Mouse (Mus musculus) adrenal gland, postnatal 4 days (tissue): Measurements from ENCODE around the gene Gucy2g. TPM values are rescaled to one million over a fixed set of nuclear protein-coding genes. Genes with fewer than 3 reads are reported as not detected.
A peak's percentile ranks its signal among the peaks of the same experiment; 100 is the strongest.
"Not testable (repeated sequence)": the region's sequence is repeated elsewhere in the genome, so short reads cannot be mapped to it uniquely, and the experiment has no call there.

ENCODE experiments used
- DNase-seq, 2 experiments: peaks; one replicate each; pipeline ENCODE4 v3.0.0; 2021 to 2022; ENCODE audit warnings: low spot score in 2 of 2, mixed read lengths in 2 of 2
- total RNA-seq, 2 experiments: library from RNA; stranded (reverse); gene quantifications; 2 replicates each; pipeline ENCODE4 v1.2.3; 2021

Gene Gucy2g
- total RNA-seq, 2 experiments from 2014 or later: 0.08 TPM; not detected in 1

DNA sequence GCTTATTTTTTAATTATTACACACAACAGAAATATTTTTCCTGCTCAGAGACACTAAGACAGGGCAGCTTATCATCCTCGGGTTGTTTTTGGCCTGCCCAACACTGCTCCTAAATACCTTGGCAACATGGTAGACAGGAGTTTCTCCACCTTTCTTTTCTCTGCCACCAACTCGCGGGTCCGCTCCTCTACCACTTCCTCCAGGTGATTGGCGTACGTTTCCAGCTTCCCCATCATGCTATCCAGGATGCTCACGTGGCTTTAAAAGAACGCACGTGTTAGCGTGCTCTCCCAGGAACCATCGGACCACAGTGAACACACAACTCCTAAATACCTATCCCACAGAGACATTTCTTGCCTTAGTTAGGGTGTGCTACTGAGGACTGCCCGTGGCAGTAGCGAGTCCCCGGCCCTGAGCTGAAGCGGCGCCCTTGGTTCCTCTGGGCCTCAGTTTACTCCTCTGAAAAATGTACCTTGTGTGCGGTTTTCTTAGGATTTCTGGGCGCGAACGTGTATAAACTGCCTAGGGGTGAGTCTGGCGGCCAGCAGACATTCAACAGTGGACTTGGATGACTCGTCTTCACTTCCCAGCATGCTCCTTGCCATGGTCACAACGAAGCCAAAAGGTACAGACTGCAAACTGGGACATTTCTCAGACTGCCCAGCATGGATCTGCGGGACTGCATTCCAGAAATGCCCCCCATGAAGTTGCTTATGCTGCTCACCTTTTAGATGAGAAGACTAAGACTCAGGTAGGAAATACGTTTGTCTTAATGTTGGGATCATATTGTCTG is 33.1 kb downstream of the Gucy2g start:
- DNase-seq: no peak

DNA sequence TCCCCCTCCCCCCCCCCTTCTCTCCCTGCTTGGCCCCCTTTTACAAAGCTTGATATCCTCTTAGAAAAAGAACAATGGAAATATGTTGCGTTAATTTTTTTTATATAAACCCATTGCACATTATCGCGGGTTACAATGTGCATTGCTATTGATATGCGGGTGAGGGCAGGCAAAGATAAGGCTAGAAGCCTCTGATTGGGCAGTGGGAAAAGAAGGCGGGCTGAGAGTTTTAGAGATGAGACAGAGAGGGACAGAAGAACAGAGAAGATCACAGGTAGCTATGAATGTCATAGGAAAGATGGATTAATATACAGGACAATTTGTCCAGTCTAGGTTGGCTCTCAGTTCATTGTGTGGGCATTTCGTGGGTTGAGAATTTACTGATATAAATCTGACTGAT is 33.8 kb downstream of the Gucy2g start:
- DNase-seq: no peak

DNA sequence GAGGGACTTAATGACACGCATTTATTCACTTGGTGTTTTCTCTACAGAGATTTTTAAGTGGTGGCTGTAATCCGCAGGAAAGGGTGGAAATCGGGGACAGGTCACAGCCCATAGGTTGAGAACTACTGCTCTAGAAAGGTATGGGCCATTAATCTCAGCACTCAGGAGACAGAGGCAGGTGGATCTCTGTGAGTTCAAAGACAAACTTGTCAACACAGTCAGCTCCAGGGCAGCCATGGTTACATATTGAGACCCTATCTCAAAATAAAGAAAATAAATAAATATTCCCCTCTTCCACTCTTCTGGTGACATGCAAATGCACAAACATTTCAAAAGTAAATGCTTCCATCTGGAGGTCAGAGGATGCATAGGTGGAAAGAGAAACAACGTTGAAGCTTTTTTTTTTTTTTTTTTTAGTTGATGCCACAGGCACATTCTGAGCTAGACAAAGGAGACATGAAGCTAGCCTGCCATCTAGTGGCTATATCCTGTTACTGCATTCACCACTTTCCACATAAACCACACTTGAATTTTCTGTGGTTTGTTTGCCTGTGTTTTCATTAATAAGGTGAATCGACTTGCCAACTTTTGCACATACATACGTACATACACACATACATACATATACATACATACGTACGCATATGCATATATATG is 34.4 kb downstream of the Gucy2g start:
- DNase-seq: no peak

DNA sequence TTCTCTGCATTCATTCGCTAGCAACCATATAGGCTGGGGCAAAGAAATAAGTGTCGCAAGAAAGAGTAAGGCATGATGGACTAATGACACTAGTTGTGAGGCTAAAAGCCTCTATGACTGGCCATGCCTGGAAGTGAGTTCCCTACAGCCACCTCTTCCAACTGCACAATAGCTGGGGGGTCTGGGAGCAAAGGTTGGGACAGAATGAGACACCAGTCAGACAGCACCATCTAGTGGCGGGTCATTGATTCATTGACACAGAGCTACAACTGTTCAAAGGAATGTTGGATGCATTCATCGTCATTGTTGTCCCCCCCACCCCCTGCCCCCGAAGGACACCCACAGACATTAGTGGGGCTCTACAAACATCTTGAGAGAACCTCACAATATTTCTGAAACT is 42.7 kb downstream of the Gucy2g start:
- DNase-seq: peak; percentile 15 to 44

DNA sequence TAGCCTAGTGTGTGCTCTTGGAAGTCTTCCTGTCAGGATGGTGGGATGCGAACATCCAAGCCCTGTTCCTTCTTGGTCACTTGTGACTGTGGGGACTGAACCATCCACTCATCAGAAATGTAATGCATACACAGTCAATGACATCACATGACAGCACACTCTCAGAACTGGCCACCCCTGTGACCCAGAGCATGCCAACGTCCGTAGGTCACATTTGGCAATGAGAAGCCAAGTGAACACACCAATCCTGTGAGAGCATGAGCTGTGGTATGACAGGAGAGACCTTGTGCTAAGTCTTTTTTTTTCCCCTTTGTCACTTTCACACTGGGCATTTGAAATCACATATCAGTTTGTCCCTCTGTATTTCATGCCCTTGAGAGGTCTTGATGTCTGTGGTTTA is 45.5 kb downstream of the Gucy2g start:
- no peak for DNase-seq

DNA sequence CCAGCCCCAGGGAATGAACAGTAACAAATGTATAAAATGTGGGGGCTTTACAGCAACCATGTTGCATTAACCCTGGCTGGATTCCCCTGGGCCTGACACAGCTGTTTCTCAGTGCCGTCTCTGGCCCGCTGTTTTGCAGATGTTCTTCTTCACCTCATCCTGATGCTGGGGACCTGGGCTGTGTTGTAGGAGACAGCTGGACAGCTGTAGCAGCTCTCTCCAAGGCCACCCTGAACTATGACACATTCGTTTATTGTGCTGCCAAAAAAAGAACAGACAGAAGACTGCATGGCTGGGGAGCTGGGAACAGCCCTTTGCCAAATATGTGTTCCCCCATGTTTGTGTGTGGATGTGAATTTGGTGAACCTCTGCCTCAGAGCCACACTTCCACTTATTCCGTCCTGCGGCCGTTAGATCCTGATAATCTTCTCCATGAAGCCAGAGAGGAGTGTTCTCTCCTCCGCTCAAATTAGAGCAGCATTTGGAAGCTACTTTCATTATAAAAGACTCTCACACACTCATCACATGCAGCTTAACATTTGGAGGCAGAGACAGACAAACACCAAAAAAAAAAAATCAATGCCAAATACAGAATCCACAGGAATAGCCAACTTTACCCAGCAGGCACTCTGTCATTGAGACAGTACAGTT is 46.4 kb downstream of the Gucy2g start:
- peak in 1 of 2 experiments; percentile 34 for DNase-seq

DNA sequence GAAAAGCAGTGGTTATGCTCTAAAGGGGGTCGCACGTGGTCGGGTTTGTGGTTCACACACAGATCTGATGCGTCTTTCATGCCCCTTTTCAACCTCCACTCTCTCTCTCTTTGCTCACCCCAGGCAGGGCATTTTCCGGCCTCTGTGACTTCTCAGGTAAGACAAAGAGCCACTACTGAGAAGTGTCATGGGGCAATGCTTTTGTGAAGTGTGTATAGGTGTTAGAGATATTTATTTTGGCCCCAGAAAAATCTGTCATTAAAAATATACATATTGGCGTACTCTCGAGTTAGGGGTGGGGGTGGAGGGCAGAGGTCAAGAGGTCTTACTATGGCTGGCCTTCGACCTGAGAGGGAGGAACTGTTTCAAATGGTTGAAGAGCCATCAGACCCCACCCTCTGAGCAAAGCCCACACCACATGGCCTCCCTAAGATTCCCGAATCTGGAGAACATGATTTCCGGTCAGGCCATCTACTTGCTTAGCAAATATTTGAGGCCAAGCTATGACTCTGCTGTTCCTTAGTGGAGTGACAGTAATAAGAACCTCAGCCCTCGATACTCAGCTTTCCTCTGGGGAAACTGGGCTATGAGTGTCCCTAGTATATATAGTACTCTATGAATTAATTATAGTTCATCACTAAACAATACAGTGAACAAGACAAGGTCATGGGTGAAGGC is 47.2 kb downstream of the Gucy2g start:
- no peak for DNase-seq

DNA sequence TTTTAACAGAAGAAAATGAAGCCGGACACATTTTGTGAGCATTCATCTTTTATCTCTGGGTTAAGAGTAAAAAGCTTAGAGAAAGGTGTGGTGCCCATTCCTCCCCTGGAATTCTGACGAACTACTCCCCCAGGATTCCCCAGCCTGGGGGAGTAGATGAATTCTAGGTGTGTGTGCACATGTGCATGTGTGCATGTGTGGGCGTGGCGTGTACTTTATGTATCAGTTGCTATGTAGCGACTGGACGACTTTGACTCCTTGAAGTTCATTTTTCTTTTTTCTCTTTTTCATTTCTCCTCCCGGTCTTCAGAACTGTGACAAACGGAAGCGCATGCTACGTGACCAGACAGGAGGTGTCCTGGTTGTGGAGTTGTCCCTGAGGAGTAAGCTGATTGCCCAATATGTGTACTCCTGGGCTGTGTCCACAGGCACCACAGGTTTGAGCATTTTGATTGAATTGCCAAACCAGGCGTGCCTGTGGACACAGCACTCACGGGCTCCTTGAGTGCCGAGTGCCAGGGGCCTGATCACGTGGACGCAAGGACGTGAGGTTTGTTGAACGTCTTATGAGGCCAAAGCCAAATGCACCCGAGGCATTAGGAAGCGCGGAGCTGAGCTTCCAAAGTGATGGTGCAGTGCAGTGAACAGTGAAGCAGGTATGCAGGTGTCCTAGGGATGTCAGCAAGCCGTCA is 48.6 kb downstream of the Gucy2g start:
- no peak for DNase-seq

DNA sequence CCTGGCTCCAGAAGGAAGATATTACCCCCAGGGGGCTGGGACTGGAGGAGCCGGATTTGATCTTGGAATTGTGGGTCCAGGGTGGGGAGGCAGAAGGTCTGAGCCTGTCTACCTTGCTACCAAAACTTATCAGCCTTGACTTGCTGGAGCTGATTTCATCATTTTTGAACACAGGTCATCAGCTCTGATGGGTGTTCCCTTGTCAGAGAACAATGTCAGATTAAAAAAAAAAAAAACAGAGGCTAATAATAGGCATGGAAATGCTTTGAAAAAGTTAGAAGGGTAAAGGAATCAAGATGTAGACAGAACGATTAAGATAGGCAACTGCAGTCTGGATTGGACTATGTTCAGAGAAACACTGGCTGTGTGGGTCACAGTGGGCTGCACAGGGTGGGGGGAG is 49.4 kb downstream of the Gucy2g start:
- no peak for DNase-seq

DNA sequence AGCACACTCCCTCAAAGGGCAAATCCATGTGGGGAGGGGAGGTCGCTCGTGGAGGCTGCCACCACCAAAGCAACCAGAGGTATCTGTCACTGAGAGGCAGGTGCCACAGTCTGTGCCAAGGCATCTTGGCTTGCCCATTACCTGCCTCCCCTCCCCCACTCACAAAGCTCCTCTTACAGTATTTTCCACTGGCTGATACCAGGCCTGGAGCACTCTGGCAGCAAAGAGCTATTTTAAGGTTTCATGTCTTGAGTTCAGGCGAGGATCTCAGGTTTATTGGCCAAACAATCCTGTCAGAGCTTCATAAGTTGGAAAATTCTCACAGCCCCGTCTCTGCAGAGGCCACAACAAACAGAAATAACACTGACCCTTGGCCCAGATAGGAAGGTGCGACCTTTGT is 51.0 kb downstream of the Gucy2g start:
- no peak for DNase-seq

DNA sequence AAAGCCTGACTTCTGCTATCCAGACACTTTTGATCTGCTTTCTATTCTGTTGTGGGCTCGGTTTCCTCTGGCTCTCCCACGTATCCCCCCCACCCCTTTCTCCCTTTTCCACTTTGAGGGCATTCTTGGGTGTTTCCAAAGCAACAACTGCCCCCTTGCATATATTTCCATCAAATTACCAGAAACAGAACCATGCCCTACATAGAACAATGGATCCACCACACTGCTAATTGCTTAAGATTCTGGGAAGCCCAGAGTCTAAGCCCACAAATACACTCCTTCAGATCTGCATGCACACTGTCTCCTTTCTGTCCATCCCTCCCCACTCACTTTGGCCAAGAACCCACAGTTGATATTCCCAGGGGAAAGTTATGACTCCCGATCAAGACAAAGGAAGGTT is 55.4 kb downstream of the Gucy2g start:
- no peak for DNase-seq

DNA sequence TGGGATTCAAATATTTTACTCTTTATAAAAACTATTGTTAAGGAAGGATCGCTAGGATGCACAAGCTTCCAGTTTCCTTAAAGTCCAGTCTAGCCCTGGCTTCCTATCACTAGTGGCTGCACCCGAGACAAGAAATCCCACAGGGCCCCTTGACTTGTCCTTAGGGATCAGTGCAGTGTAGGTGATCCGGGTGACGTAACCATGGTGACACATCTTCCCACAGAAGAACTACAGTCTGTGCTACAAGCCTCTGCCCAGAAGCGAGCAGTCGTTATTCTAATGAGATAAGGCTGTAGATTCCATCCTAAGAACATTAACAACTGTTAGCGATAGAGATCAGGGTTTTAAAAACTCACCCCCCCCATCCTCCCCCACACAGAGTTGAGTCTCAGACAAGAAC is 56.0 kb downstream of the Gucy2g start:
- DNase-seq: no peak

DNA sequence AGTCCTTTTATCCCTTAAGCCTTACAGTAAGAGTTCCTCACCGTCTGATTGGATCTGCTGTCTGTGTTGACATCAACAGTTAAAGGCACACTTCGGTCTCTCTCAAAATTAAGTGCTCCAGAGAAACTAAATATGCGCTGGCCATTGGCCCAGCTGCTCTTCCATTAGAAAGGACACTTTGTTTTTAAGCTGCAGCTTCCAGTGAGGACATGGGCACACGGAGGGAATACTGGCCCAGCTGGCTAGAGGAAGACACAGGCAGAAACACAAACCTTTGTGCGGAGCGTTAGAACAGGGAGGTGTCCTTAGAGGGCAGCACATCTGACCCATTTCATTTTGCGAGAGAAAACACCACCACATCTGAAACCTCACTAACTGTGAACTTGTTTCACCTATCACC is 56.6 kb downstream of the Gucy2g start:
- no peak for DNase-seq

DNA sequence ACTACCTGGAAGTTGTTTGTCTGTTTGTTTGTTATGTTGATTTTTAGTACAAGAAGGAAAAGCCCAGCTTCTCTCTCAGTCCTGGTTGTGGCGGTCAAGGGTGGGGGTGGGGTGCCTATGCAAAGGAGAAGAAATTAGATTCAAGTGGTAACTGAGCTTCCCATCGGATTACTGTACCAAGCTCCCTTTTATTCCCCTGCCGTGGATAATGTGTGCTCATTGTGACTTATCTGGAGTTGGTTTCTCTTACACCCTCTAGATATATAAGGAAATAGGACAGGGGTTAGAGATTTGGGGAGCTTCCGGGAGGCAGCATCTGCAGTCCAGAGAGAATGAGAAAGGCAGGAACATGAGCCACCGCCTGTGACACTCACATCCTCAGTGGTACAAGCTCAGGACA is 60.6 kb downstream of the Gucy2g start, which contains the start of gene Tectb:
TSS of gene Tectb (plus strand) at position 301 of the 400 bp plus-strand sequence.
- DNase-seq: no peak

DNA sequence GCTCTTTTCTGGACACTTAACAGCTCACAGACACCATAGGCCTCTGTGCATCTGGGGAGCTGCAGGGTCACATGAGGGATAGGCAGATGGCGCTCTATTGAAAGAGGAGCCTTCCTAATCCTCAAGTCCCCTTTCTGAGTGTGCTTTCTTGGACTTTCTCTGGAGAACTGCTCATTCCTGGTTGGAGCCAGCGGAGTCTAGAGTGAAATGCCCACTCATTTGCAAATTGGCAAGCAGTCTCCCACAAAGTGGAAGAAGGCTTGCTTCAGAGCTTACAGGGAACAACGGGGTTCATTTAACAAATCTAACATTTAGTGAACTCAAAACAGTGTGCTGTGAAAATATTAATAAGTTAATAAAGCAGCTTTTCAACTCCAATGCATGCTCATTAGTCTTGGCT is 63.9 kb downstream of the Gucy2g start:
- no peak for DNase-seq

DNA sequence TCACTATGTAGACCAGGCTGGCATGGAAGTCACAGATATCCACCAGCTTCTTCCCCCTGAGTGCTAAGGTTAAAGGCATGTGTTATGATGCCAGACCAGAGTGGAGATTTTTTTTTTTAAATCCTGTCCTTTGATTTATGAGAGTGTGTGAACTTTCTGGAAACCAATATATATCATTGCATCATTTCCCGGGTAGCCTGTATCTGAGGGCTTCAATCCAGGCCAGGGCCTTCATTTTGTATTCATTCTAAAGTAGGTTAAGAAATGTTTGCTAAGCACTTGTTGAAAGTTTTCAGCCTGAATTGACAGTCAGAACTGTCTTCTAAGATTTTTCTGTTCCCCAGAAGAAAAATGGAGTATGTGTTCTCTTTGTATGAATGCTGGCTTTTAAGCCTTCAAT is 69.5 kb downstream of the Gucy2g start:
- DNase-seq: no peak

DNA sequence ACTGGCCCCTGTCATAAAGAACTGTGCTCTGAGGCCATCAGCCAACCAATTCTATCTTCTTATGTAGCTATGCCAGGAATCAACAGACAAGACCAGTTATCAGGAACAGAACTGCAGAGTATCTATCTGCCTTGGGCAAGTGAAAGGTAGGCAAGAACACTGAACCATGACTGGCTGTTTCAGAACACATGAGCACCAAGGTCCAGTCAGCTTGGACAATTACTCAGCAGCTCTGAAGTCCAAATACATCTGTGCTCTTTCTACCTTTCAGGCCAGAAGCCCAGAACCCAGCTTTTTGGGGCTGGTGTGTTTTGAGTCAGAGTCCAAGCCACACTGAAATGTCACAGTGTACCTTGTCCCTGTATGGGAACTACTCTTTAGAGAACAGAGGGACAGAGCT is 70.6 kb downstream of the Gucy2g start:
- no peak for DNase-seq

DNA sequence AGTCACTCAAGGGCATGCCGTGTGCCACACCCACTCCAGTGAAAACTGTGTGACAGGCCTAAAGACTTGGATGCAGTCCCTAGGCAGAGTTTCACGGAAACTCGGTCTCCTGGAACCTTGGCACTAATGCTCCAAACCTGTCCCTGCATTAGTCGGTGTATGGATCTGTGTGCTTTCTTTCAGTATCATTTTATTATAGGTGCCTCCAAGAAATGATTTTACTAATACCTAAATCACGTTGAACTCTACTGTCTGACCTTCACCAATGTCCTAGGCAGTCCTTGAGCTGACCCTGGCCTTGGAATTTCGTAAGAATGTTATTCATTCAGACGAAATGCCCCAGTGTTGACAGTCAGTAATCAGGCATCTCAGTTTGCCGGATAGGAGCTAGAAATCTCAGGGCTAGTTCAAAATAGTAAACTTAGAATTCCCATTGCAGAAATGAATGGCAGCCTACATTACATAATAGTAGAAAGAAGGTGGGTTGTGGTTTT is 71.8 kb downstream of the Gucy2g start:
- not testable (repeated sequence) for DNase-seq

DNA sequence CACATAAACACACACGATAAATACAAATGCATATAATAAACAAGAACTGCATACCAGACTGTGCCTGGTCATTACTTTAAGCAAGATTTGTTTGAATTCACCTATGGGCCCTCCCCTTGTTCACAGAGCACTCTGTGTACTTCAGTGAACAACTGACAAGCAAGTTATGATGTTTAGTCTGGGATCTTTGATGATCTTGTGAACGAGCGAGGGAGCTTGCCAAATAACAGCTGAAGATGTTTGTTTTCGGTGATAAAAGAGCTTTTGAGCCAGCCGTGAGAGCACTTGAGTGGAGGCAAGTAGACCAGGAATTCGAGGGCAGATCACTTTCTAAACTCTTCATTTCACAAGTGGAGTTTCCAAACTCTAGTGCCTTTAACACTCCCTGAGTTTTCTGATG is 72.7 kb downstream of the Gucy2g start:
- no peak for DNase-seq

DNA sequence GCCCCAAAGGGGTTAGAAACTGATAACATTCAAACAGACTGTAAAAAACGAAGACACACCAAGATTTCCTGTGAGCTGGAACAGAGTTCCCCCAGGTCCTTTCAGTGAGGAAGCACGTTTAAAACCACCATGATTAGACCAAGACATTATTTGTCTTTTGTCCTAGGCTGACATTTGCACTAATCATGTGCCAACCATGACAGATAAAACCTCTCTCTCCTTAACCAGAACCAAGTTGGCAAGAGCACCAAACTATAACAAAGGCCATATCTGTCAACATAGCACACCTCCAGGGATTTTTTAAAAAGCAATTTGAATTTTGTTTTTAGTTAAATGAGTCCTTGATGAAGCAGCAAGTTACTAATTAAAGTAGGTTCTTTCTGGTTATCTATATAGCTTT is 73.3 kb downstream of the Gucy2g start:
- DNase-seq: no peak

DNA sequence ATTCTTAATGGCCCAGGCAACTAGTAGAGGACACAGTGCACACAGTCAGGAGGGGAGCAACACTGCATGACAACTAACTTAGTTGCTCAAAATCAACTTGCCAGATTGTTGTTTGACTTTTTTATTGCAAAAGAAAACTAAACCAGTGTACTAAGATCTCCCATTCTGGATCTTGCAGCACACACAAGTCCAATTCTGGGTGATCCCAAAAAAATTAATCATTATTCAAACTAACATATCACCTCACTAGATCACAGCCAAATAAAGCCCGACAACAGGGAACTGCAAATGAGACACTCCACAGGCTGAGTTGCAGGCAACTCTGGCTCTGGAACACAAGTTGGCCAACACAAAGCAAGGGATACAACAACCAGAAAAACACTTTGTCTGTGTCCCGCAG is 74.3 kb downstream of the Gucy2g start:
- no peak for DNase-seq
